Mouse (Mus musculus): ENCODE data around the gene Csf2rb2.
"Not testable (repeated sequence)": the region's sequence is repeated elsewhere in the genome, so short reads cannot be mapped to it uniquely, and the experiment has no call there.

The Csf2rb2 gene

DNA sequence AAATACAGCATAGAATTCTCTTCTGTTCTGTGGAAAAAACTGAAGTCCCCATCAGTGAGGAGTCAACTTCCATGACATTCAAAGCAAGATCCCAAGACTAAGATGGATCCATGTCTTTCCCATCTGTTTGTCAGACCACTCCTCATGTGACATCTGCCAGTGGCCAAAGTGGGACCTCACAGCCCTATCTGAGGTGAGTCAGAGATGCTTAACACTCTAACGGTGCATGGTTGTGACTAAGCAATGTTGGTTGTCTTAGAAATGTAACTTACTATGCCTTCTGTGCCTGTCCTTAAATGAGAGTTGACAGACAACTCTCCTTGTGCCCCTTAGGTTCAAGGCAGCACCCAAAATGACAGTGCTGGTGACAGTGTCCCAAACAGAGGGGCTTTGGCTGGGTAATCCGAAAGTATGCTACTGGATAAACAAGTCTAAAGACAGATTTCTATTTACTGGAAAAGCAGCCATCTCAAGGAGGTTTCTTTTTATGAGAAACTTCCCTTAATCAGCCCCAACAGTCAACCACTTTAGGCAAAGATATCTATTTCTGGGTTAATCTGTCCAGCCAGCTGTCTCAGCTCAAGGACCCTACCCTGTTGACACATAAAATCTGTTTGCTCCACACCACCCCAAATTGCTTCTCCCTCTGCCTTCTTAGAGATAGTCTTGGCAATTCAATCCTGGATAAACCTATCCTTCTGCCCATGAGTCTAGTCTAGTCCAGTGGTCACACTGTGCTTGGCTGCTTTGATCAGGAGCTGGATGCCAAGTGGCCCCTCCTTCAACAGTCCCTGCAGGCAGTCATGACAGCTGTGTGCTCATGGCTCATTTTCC, 13.0 kb upstream of the Csf2rb2 start:
- not testable (repeated sequence) for DNase-seq (ENCODE audit: low read depth, low spot score)

DNA sequence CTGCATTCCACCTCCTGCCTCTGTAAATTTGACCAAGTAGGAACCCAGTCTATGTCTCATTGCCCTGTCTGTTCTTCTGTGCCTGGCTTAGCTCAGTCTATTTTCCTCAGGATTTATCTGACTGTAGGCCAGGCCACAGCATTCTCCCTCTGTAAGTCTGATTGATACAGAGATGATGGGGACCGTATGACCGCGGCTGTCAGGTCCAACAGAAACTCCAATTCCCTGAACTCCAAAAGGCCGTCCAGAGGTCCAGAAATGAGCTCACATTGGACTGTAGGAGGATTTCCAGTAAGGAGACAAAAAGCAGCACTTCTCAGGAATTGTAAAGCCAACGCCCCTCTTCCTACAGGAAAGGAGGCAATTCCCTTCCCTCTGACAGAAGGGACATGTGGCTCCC, 8.1 kb upstream of the Csf2rb2 start:
- DNase-seq (ENCODE audit: low read depth, low spot score), result not testable (repeated sequence)

DNA sequence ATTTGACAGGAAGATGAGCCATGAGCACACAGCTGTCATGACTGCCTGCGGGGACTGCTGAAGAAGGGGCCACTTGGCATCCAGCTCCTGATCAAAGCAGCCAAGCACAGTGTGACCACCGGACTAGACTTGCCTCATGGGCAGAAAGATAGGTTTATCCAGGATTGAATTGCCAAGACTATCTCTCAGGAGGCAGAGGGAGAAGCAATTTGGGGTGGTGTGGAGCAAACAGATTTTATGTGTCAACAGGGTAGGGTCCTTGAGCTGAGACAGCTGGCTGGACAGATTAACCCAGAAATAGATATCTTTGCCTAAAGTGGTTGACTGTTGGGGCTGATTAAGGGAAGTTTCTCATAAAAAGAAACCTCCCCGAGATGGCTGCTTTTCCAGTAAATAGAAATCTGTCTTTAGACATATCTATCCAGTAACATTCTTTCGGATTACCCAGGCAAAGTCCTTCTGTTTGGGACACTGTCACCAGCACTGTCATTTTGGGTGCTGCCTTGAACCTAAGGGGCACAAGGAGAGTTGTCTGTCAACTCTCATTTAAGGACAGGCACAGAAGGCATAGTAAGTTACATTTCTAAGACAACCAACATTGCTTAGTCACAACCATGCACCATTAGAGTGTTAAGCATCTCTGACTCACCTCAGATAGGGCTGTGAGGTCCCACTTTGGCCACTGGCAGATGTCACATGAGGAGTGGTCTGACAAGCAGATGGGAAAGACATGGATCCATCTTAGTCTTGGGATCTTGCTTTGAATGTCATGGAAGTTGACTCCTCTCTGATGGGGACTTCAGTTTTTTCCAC, 7.1 kb upstream of the Csf2rb2 start:
- not testable (repeated sequence) for DNase-seq (ENCODE audit: low read depth, low spot score)

DNA sequence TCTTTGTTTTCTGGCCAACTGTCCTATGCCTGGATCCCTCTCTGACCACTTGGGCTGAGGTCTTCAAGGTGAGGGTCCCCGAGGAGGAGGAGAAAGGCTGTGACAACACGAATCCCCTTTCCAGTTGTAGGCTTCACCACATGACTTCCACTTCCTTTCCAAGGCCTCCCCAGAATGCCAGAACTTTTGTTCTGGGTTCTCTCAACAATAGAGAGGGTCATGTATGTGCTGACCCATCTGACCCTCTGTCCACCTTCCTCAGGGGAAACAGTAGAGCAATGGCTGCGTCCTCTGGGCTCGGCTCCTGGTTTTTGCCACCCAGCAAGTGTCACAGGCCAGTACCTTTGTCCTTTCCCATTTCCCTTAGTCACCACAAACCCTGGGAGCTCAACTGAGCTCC, 5.5 kb upstream of the Csf2rb2 start:
- DNase-seq (ENCODE audit: low read depth, low spot score), result no peak

DNA sequence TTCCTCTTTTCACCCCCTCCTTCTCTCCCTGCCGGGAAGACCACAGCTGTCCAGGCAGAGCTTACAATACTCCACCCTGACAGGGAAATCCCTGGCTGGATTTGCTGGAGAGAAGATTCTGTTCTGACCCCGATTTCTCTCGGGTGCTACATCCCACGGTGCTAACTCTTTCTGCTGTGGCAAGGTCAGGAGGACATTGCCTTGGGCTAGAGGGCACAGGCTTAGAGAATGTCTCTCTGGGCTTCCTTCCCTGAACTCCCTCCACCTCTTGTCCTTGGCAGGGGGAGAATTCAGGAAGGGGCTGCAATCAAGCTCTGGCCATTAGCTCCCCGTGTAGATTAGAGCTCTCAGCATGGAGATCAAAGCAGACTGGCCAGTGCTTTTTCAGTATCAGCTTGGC, 4.3 kb upstream of the Csf2rb2 start:
- DNase-seq (ENCODE audit: low read depth, low spot score), result no peak

DNA sequence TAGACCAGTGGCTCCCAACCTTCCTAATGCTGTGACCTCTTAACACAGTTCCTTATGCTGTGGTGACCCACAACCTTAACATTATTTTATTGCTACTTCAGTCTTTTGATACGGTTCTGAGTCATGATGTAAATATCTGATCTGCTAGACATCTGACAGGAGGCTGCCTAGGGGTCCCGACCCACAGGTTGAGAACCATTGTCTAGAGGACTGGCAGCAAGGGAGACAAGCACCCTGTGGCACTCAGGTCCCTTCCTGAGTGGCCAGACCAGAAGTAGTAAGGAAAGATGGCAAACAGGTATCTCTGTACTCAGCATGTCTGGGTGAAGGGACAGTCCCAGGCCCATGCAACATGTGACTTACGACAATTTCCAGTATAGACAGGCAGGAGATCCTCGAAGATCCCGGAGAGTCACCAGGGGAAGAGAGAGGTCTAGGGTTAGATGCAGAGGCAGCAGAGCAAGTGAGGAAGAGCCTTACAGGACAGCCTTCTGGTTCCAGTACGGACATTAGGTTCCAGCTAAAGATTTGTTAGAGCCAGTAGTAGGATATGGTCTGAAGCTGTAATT, 1.8 kb downstream of the Csf2rb2 start:
- DNase-seq (ENCODE audit: low read depth, low spot score), result no peak

DNA sequence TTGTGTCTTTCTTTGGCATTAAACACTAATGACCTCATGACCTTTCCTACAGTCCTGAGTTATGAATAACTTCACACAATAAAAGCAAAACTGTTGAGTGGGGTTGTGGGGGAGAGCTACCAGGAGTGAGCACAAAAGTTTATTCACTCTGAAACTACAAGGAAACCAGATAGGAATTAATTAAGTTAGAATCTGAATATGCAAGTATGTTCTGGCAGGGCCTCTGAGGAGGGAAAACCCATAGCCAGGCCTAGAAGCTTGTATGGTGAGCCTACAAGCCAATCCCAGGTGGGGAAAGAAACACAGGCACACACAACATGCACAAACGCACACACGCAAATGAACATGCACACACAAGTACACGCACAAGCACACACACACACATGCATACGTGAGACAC, 2.8 kb downstream of the Csf2rb2 start:
- no peak for DNase-seq (ENCODE audit: low read depth, low spot score)

DNA sequence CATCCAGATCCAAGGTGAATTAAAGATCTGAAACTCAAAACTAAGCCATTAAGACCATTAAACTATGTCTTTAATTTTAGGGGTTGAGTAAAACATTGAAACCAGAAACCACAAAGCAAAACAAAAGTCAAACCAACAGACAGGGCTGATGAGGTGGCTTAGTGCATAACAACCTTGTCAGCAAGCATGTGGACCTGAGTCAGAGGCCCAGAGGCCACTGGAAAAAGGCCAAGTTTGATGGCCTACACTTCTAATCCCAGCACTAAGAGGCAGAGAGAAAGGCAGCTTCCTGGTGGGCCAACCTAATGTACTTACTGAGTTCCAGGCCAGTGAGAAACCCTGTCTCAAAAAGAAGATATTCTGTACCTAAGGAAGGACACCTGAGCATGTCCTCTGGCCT, 4.7 kb downstream of the Csf2rb2 start:
- no peak for DNase-seq (ENCODE audit: low read depth, low spot score)

DNA sequence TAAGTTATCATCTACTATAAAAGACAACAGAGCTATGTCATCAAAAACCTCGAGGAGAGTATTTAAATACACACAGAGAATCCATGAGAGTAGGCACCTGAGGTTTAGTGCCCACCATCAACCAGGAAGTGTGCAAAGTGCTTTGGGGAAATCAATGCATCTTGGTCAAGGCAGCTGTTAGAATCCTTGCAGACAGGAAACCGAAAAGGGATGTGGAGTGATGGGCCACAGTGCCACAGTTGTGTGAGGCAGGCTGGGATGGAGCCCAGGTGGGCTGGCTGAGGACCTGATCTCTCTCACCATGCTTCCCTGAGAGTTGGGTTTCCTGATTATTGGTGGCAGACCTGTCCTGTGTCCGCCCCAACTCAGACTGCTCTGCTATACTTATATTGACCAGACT, 5.9 kb downstream of the Csf2rb2 start:
- no peak for DNase-seq (ENCODE audit: low read depth, low spot score)

DNA sequence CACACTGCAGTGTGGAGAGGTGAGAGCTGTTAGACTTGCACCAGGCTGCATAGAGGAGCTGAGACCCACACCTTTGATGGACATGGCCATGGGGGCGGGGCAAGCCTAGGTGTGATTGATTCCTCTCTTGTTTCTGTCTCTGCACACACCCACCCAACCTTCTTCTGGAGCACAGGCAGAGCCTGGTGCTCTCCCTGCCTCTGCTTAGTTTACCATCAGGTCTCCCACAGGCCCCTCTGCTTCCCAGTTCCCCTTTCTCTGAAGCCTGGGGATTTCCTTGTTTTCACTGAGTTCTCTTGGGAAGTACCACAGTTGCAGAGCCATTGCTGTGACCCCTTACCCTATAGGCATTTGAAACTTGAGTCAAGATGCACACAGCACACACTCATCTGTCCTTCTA, 7.0 kb downstream of the Csf2rb2 start:
- no peak for DNase-seq (ENCODE audit: low read depth, low spot score)

DNA sequence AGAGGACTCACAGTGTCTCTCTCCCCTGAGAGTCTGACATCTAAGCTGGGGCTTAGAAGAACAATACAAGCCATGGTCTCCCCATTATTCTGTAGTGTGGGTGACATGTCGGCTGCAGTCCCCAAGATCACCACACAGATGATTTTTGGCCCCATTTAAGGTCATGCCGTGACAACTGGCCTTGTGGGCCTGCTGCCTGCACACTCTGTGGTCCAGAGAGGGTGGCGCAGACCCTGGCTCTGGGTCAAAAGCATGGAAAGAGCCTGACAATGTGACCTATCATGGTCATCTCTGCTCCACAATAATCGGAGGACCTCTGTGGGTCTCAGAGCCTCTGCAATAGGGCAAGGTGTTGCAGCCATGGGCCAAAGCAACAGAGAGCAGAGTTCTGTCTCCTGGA, 11.8 kb downstream of the Csf2rb2 start:
- DNase-seq (ENCODE audit: low read depth, low spot score), result no peak

DNA sequence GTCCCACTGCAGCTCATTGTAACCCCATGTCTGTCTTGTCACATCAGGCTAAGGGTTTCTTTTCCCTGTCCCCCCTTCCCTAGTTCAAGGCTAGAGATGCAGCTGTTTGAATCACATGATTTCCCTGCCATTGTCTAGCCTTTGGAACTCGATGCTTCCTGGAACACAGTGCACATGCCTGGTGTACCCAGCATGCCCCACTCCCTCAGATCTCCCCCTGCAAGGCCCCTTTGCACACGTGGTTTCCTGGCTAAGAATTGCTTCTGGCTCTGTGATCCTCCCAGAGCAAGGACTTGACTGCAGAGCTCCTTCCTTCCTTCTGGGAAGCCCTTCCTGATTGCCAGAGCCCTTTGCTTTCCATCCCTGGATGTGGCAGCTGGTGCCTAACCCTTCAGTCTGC, 12.3 kb downstream of the Csf2rb2 start:
- not testable (repeated sequence) for DNase-seq (ENCODE audit: low read depth, low spot score)

DNA sequence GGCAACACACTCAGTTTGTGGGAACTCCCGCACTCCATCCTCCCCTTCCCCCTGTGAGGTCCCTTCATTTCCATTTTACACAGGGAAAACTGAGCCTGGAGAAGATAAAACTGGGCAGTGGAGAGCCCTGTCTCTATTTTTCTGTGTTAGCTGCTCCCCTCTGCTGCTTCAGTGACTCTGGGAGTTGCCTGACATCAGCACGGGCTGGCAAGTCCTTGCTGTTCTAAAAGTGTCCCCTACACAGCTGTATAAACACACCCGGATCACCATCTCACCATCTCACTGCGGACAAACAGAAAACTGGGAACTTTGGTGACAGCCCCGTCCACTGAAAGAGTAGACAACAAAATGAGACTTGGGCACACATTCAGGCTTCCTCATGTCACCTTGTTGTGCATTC, 15.7 kb downstream of the Csf2rb2 start:
- DNase-seq (ENCODE audit: low read depth, low spot score), result not testable (repeated sequence)

DNA sequence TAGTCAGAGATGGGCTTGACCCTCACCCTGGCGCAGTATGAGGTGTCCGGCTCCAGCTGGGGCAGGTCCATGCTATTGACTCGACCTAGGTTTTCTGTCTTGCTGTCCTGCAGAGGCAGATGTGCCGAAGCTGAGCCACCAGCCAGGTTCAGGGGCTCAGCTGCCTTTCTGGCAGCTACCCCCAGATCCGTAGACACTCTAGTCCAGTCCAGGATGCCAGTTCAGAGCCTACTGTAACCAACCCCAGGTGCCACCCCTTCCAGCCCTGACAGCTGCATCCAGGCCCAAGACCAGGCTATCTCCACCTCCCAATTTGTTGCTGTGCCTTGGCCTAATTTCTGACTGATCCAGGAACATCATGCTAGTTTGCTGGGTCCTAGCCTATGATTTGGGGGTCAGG, 17.6 kb downstream of the Csf2rb2 start:
- DNase-seq (ENCODE audit: low read depth, low spot score), result no peak

DNA sequence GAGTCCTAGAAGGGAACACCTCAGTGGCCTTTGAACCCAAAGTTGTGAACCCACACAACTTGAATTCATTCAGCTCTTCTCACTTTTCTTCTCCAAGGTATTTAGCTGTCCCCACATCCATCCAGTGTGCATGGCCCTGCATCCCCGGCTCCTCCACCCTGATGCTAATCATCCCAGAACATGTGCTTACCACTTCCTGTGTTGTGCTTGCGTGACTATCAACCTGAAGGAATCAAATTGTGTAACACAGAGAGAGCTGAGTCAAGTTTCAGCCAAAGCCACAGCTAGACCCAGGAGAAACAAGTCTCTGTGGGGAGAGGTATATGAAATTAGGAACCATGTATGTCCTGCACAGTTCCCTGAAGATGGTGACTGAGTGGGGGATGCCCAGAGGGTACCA, 27.2 kb downstream of the Csf2rb2 start:
- no peak for DNase-seq (ENCODE audit: low read depth, low spot score)

DNA sequence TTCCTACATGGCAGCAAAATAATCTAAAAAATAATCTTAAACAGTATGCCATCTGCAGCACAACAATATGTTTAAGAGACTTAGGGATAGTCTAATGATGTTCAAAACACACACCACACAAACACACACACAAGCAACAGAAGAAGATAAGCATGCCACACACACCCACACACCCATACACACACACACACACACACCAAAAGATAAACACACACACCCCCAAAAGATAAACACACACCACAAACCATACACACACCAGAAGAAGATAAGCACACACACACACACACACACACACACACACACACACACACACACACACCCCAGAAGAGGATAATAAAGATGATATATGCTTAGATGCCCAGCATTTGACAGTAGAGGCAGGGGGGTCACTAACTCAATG, 34.3 kb downstream of the Csf2rb2 start:
- no peak for DNase-seq (ENCODE audit: low read depth, low spot score)

DNA sequence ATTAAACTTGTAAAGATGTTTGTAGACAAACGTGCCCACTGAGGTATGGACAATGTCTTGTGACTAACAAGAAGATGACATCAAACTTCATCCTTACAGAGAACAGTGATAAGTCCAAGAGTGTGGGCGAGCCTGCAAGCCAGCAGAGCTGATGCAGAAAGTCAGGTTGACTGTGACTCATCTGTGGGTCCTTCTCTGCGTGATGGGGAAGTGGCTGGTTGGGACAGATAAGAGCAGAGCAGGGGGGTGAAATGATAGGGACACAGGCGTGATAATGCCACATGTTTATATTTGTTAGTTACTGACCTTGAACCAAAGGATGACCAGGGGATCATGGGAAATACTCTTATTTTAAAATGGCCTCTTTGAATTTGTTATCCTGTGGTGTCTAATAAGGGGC, 37.7 kb downstream of the Csf2rb2 start:
- no peak for DNase-seq (ENCODE audit: low read depth, low spot score)

DNA sequence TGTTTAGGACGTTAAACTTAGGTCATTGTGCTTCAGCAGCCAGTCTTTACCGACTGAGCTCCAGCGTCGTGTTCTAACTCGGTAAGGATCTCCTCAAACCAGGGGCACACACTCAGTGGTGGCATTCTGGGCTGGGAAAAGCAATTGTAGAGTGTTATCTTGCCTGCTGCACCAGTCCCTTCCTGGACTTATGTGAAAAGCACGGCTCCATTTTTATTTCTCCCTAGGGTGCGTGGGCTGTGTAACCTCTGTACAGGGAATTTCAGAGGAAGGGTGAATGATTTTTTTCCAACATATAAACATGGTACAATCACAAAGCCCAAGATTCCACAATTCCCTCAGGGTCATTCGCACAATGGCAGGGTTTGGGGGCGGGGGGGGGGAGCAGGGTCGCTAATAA, 38.1 kb downstream of the Csf2rb2 start:
- DNase-seq (ENCODE audit: low read depth, low spot score), result no peak

DNA sequence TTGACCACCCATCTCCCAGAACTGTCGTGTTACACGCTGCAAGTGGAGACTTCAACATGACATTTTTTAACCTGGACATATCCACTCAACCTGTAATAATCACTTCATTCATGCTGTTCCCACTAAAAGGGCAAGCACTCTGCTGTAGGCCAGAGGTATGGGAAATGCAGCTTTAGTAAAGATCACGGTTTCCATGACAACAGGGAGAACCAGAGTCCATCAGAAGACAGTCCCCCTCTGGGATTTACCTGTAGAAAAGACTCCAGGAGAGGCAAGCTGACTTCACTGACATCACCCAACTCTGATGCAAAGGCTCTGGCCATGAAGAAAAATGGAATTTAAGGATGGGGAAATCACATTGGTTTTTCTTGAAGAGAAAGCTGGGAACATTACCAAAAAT, 42.2 kb downstream of the Csf2rb2 start:
- DNase-seq (ENCODE audit: low read depth, low spot score), result no peak

DNA sequence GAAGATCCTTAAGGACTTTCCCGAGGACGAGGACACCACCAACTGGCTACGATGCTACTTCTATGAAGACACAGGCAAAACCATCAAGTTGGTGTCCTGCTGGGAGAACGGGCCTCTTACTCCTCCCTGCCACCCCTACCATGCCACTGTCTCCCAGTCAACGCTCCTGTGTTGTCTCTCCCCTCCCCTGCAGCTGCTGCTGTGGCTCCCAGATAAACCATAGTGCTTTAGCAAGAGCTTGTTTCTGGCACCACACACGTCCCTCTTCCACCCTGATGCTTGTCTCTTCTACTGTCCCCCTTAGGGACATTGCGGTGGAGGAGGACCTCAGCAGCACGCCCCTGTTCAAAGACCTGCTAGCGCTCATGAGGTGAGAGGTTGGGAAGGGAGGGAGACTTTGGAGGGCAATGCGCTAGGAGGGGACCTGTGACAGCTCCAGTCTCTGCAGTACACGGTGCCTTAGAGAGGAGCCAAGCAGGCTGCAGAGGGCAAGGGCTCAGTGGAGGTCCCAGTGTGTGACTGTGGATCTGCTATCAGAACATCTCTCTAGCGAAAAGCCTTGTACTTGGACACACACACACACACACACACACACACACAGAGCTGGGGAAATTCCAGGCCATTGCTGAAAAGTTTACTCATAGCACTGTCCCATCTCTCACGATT, 44.7 kb downstream of the Csf2rb2 start:
- DNase-seq (ENCODE audit: low read depth, low spot score), result no peak

DNA sequence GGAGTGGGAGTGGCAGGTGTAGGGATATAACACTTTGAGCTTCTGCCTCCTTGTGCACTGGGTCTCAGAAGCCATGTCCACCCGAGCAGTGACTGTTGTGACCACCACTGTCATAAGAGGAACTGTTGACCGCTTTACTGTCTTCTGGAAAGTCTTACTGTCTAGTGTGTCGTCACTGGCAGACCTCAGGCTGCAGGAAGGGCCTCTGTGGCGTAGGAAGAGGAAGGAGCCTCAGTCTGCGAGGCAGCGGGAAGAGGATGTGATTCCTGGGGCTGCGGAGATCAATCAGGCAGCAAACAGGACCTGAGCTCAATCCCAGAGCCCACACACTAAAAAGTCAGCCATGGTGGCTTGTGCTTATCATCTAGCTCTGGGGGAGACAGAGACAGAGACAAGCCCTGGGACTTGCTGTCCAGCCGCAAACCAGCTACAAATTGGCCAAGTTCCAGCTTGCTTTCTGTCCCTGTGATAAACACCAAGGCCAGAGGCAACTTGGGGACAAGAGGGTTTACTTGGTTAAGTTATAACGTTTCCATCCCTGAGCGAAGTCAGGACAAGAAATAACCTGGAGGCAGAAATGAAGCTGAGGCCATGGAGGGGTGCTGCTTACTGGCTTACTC, 47.2 kb downstream of the Csf2rb2 start:
- DNase-seq (ENCODE audit: low read depth, low spot score), result no peak
